Mouse (Mus musculus): Measurements from ENCODE around the gene Serpina3g. TPM values are rescaled to one million over a fixed set of nuclear protein-coding genes. Genes with fewer than 3 reads are reported as not detected.

Gene Serpina3g
- total and polyA plus RNA-seq, 3 experiments, result 0.19 to 0.24 TPM; not detected in 1

- Histone ChIP-seq H3K4me3 (ENCODE audit: control insufficient read depth in 1 of 2, insufficient read depth in 1 of 2, low read depth in 2 of 2, low read length in 2 of 2) (no peak overlapping the region), H3K9ac (ENCODE audit: control insufficient read depth, low read depth, low read length, poor library complexity, severe bottlenecking) (no peak overlapping the region)
- no peak for DNase-seq (ENCODE audit: low read depth, low spot score)
Measured at GRCm38 (mm10) chr12:104247553-104248002, 11.5 kb downstream of the Serpina3g start.

GRCm38 (mm10) chr12:104248231-104248630 lies 12.2 kb downstream of the Serpina3g start:
- H3K36me3 ChIP-seq (ENCODE audit: control insufficient read depth in 1 of 2, insufficient read depth in 2 of 2, low read length in 2 of 2), result no peaks in the 10 kb centered on the region
- H3K9me3 ChIP-seq (replicated peaks; ENCODE audit: insufficient read depth, low read length), result no peaks in the 10 kb centered on the region
- DNase-seq (ENCODE audit: low read depth, low spot score), result no peak
- no peaks in the 10 kb centered on the region for H3K4me1 ChIP-seq (ENCODE audit: control insufficient read depth in 1 of 2, insufficient read depth in 2 of 2, low read length in 2 of 2)
- no peaks in the 10 kb centered on the region for H3K27me3 ChIP-seq (ENCODE audit: control insufficient read depth in 1 of 2, insufficient read depth in 2 of 2, low read length in 2 of 2)
- H3K9ac ChIP-seq (ENCODE audit: control insufficient read depth, low read depth, low read length, poor library complexity, severe bottlenecking), result no peak overlapping the region
- H3K79me2 ChIP-seq (ENCODE audit: control insufficient read depth, insufficient read depth, low read length, poor library complexity), result no peaks in the 10 kb centered on the region
- no peak overlapping the region for H3K27ac ChIP-seq (ENCODE audit: control insufficient read depth, low read depth, low read length)
- H3K4me3 ChIP-seq (ENCODE audit: control insufficient read depth in 1 of 2, insufficient read depth in 1 of 2, low read depth in 2 of 2, low read length in 2 of 2), result no peak overlapping the region
- TF ChIP-seq GABPA (IDR thresholded peaks at IDR 0.05; ENCODE audit: low read depth, low read length) (no peak), ZNF384 (IDR thresholded peaks at IDR 0.05; ENCODE audit: low read depth, low read length) (no peak), GATA1 (IDR thresholded peaks at IDR 0.05; ENCODE audit: low read depth, low read length) (no peak), CHD1 (IDR thresholded peaks at IDR 0.05; ENCODE audit: low read depth, low read length) (no peak), MYC (IDR thresholded peaks at IDR 0.05; ENCODE audit: low read depth, low read length) (no peak), UBTF (IDR thresholded peaks at IDR 0.05; ENCODE audit: borderline replicate concordance, insufficient read depth, low read depth, low read length) (no peak), TCF12 (IDR thresholded peaks at IDR 0.05; ENCODE audit: low read depth, low read length) (no peak), TBP (IDR thresholded peaks at IDR 0.05; ENCODE audit: low read depth, low read length) (no peak)

More at GRCm38 (mm10) chr12:104247553-104248002, 11.5 kb downstream of the Serpina3g start:
- no peak for TF ChIP-seq TCF12 (IDR thresholded peaks at IDR 0.05; ENCODE audit: low read depth, low read length)
- no peak for TF ChIP-seq MYC (IDR thresholded peaks at IDR 0.05; ENCODE audit: low read depth, low read length)
- TF ChIP-seq CHD2 (IDR thresholded peaks at IDR 0.05; ENCODE audit: low read length), result no peak
- no peak for TF ChIP-seq MAX (IDR thresholded peaks at IDR 0.05; ENCODE audit: low read length)
- H3K27ac ChIP-seq (ENCODE audit: control insufficient read depth, low read depth, low read length), result no peak overlapping the region
- no peaks in the 10 kb centered on the region for H3K9me3 ChIP-seq (replicated peaks; ENCODE audit: insufficient read depth, low read length)
- no peaks in the 10 kb centered on the region for H3K79me2 ChIP-seq (ENCODE audit: control insufficient read depth, insufficient read depth, low read length, poor library complexity)
- H3K27me3 ChIP-seq (ENCODE audit: control insufficient read depth in 1 of 2, insufficient read depth in 2 of 2, low read length in 2 of 2), result no peaks in the 10 kb centered on the region
- no peaks in the 10 kb centered on the region for H3K4me1 ChIP-seq (ENCODE audit: control insufficient read depth in 1 of 2, insufficient read depth in 2 of 2, low read length in 2 of 2)
- no peaks in the 10 kb centered on the region for H3K36me3 ChIP-seq (ENCODE audit: control insufficient read depth in 1 of 2, insufficient read depth in 2 of 2, low read length in 2 of 2)

- H3K27ac ChIP-seq (ENCODE audit: control insufficient read depth, low read depth, low read length), result no peak overlapping the region
- no peaks in the 10 kb centered on the region for H3K9me3 ChIP-seq (replicated peaks; ENCODE audit: insufficient read depth, low read length)
- no peaks in the 10 kb centered on the region for H3K79me2 ChIP-seq (ENCODE audit: control insufficient read depth, insufficient read depth, low read length, poor library complexity)
- TF ChIP-seq MXI1 (IDR thresholded peaks at IDR 0.05; ENCODE audit: low read depth, low read length), result no peak
- no peak for DNase-seq (ENCODE audit: low read depth, low spot score)
- no peak overlapping the region for H3K4me3 ChIP-seq (ENCODE audit: control insufficient read depth in 1 of 2, insufficient read depth in 1 of 2, low read depth in 2 of 2, low read length in 2 of 2)
- no peak overlapping the region for H3K9ac ChIP-seq (ENCODE audit: control insufficient read depth, low read depth, low read length, poor library complexity, severe bottlenecking)
- H3K4me1 ChIP-seq (ENCODE audit: control insufficient read depth in 1 of 2, insufficient read depth in 2 of 2, low read length in 2 of 2), result no peaks in the 10 kb centered on the region
- no peaks in the 10 kb centered on the region for H3K36me3 ChIP-seq (ENCODE audit: control insufficient read depth in 1 of 2, insufficient read depth in 2 of 2, low read length in 2 of 2)
- no peaks in the 10 kb centered on the region for H3K27me3 ChIP-seq (ENCODE audit: control insufficient read depth in 1 of 2, insufficient read depth in 2 of 2, low read length in 2 of 2)
Measured at GRCm38 (mm10) chr12:104261041-104261440, 25.0 kb downstream of the Serpina3g start.

Measured in MEL (cell line).